Mouse (Mus musculus): ENCODE data around the gene Hist1h4b.
A peak's percentile ranks its signal among the peaks of the same experiment; 100 is the strongest.

GRCm38 (mm10) chr13:23739069-23739921, 17.5 kb upstream of the Hist1h4b start:
- TF ChIP-seq POLR2AphosphoS2 (IDR thresholded peaks at IDR 0.05; ENCODE audit: insufficient read length, low read depth) (peak; percentile 97), MYOG (IDR thresholded peaks at IDR 0.05; ENCODE audit: control insufficient read depth in 1 of 3, insufficient read depth in 1 of 3, insufficient read length in 2 of 3, low read depth in 2 of 3) (no peak), POLR2A (IDR thresholded peaks at IDR 0.05; ENCODE audit: insufficient read length, low read depth) (peak; percentile 90), USF1 (IDR thresholded peaks at IDR 0.05; ENCODE audit: low read depth) (no peak), MYOD1 (IDR thresholded peaks at IDR 0.05; ENCODE audit: control insufficient read depth in 1 of 3, insufficient read length in 2 of 3, low read depth in 2 of 3) (no peak), MAX (IDR thresholded peaks at IDR 0.05; ENCODE audit: low read depth) (no peak), CEBPB (IDR thresholded peaks at IDR 0.05; ENCODE audit: insufficient read depth, poor library complexity, severe bottlenecking) (no peak), TCF3 (IDR thresholded peaks at IDR 0.05; ENCODE audit: insufficient read length, low read depth) (no peak), TCF12 (IDR thresholded peaks at IDR 0.05; ENCODE audit: insufficient read depth, poor library complexity, severe bottlenecking) (no peak), E2F4 (IDR thresholded peaks at IDR 0.05; ENCODE audit: insufficient read depth) (peak; percentile 95)

Data from myocyte (in vitro differentiated cells).